Mouse (Mus musculus) embryo, embryonic 11 days (tissue): ENCODE data around the gene Gimap1.

ENCODE experiments used
- DNase-seq: peaks from one replicate; pipeline ENCODE4 v3.0.0-alpha.2; 2015

Gene Gimap1

DNA sequence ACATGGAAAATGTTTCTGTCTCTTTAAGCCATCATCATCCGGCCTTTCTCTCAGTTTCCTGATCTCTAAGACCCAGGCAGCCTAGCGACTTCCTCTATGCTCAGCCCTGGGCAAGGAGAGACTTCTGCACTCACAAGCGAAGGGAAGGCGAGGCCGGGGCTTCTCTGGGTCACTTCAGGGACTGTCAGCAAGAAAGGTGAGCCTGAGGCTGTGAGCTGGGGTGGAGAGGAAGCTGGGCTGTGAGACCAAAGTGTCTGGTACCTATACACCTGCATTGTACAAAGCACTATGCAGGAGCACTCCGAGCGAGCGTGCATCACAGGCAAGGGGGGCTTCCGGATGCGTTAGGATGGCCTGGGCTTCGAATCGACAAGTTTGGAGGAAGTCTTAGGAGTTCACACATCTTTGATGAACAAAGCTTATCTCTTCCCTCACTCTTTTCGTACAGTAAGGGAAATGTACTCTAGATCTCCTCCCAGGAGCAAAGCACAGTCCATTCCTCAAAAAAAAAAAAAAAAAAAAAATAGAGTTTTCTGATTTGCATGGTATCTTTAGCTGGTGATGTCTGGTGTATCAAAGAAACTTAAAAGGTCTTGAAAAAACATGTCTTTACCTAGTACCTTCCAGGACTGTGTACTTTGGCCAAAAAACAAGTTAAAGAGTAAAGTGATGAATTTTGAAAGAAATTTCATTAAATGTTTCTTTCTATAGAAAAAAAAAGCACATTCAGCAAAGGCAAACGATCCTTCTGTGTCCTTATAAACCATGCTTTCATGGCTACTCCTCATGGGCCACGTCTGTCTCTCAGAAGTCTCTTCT is at the start of gene Gimap1:
Gimap1 (plus strand) TSS at position 94 of the 819 bp plus-strand sequence.
- DNase-seq = no peak

- no peak for DNase-seq
These were observed 49.5 kb upstream of the Gimap1 start for GRCm38 (mm10) chr6:48689320-48689719.

DNA sequence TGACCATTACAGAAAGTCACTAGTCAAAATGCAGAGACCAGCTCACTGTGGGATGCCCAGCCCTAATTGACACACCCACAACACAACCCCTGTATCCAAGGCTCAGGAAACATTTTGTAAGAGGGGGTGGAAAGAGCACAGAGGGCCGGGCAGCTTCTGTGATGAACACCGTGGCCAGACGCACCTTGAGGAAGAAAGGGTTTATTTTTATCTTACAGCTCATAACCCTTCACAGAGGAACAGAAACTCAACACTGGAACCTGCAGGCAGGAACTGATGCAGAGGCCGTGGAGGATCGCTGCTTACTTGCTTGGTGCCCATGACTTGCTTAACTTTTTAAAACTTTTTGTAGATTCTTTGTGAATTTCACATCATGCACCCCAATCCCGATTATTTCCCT is 45.9 kb upstream of the Gimap1 start:
- no peak for DNase-seq

GRCm38 (mm10) chr6:48696830-48697554 is 41.9 kb upstream of the Gimap1 start:
- DNase-seq = no peak

DNA sequence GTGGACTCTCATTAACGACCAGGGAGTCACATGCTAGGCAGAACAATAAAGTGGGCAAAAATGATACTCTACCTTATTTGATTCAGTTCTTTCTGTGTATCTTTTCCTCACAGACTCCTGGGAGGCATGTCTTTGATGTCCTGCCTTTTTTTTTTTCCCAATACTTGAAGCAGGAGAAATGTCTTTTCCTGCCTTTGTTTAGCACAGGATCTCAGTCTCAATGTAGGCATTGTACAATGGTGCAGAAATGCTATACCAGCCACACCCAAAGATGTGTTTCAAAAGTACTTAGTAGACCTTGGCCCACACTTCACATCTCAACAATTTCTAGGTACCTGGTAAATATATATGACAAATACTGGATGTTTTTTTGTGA is 41.3 kb upstream of the Gimap1 start:
- DNase-seq = no peak

DNA sequence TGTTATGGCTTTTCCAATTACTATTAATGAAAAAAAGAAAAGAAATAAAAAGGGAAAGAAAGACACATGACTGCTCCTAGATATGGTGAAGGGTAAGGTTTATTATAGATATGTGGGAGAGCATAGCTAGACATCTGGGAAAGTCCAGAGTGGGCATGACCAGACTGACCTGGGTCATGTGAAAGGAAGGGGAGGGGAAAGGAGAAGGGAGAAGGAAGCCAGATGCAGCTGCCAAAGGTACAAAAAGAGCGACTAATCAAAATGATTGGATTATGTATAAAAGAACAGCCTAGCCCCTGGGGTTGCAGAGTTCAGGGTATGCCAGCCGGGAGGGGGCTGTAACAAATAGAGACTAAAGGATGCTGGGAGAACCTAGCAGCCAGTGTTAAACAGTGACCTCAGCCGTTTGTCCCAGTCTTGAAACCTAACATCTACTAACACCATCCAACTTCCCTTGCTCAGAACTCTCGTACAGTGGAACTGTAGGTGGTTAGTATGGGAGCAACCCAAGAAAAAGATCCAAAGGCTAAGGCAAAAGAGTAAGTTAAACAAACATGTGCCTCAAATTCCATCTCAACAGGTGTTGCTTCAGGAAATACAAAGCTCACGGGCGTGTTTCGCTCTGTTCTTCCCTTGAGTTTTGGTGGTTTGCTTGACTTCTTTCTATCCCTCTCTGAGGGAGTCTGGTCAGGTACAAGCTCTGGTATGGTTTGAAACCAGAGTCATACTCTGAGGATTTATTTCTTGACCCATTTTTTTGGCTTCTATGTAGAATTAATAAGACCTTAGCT is 40.6 kb upstream of the Gimap1 start:
- DNase-seq = no peak

DNA sequence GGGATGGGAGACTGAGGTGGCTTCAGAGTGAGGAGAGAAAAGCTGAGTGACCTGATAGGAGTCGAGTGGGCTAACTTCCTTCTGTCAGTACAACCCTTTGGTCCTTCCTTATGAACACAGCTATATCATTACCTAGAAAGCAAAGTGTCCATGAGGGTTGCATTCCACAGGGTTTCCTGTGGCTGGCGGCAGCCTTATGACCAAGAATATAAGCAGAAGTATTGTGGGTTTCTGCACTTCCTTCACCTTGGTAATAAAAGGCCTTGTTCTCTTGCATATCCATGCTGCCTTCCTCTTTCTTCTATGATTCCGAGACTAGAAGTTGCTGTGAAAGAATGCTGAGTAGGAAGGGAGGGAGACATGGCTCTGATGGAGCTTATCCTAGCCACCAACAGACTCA is 40.0 kb upstream of the Gimap1 start:
- no peak for DNase-seq

- DNase-seq = peak; percentile 10
These were observed 38.4 kb upstream of the Gimap1 start for GRCm38 (mm10) chr6:48700251-48701075.

DNA sequence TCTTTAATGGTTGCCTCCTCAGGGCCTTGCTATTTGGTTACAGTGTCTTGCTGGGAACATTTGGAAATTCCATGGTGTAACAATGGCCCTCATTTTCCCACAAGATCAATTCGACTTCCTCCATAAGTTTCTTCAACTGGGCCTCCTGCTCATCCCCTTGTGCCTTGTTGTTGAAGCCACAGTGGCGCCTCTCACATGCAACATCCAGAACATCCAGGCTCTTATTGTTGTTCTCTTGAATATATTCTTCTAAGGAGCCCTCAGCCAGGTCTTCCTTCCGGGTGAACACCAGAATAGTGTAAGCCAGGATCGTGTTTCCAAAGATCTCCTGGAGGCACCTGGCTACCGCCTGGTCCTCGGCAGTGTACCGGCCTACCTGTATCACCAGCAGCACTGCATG is 36.7 kb upstream of the Gimap1 start:
- DNase-seq = no peak

GRCm38 (mm10) chr6:48702601-48703000 is 36.3 kb upstream of the Gimap1 start:
- DNase-seq = no peak

DNA sequence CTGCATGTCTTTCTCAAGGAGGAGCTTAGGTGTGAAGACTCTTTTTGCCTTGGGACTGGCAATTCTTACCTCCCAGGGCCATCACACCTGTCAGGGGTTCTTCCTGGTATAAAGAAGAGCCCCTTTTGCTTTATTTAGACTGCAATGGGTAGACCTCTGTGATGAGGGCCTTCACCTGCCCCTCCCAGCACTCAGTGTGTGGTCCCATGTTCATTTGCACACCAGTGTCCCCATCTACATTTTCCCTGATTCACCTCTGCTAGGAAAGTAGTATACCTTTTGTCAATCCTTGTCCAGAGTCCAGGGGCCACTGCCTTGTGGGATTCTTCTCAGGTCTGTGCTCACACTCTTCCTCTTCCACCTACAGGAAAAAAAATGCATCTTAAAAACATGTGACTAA is 34.7 kb upstream of the Gimap1 start:
- no peak for DNase-seq

- no peak for DNase-seq
These were observed 32.7 kb upstream of the Gimap1 start for GRCm38 (mm10) chr6:48706130-48706529.

GRCm38 (mm10) chr6:48718455-48718854 is 20.4 kb upstream of the Gimap1 start, which contains the start of the genes Gm28053 and Gimap7:
Gm28053 (plus strand) TSS chr6:48718607.
Gimap7 (plus strand) TSS chr6:48718621.
- DNase-seq = no peak

DNA sequence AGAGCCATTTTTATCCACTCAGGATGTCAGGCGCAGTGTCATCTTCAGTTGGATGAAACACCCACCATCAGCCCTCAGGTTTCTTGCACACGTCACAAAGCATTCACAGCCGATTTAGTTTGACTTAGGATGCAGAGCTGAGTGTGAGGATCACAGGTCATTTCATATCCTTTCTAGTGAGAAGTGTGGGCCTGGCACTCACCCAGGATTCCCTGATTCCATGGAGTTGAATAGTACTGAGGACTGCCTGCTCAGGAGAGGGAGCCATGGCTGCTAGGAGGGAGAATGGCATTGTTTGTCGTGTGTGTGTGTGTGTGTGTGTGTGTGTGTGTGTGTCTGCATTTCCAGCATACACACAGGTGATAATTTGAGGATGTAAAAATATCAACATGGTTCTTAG is 18.5 kb upstream of the Gimap1 start:
- DNase-seq = no peak

DNA sequence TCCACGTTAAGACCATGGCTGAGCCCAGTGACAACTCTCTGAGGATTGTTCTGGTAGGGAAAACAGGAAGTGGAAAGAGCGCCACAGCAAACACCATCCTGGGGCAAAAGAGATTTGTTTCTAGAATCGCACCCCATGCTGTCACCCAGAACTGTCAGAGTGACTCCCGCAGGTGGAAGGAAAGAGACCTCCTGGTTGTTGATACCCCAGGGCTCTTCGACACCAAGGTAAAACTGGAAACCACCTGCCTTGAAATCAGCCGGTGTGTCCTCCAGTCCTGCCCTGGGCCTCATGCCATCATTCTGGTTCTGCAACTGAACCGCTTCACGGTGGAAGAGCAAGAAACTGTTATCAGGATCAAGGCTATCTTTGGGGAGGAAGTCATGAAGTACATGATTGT is 15.4 kb upstream of the Gimap1 start:
- no peak for DNase-seq

DNA sequence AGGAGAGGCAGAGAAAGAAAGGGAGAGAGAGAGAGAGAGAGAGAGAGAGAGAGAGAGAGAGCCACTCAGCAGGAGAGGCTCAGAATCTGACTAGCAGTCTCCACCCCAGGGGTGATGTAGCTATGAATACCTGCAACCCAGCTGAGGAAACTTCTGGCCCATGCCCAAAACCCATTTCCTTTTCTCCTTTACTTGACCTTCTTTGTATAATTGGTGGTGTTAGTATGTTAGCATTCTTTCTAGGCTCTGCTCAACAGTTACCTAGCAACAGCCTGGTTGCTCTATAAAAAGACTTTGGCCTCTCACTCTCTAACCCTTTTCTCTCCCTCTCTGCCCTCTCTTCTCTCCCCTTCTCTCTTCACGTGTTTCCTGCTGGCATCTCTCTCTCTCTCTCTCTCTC is 13.4 kb upstream of the Gimap1 start:
- DNase-seq = peak; percentile 8

GRCm38 (mm10) chr6:48727761-48728160 is 11.1 kb upstream of the Gimap1 start:
- no peak for DNase-seq

DNA sequence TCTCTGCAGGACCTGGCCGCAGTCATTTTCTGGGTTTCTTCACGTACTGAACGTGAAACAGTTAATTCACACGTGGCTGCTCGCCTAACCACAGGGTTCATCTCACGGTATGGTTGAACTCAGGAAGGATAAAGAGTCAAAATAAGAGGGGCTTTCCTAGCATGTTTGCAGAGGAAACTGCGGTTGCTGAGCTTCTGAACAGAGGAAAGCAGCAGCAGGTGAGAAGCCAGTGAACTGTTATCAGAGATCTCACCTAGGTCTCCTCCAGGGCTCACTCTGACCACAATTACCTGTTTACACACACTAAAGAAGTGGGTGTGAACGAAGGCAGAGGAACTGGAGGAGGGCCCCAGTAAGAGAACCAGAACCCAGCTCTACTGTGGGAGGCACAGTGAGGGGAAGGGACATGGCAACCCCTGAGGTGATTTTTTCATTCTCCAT is 6.0 kb upstream of the Gimap1 start:
- no peak for DNase-seq

- no peak for DNase-seq
These were observed 5.2 kb upstream of the Gimap1 start for GRCm38 (mm10) chr6:48733660-48734059.

- no peak for DNase-seq
These were observed 1.8 kb upstream of the Gimap1 start for GRCm38 (mm10) chr6:48737053-48737452.

DNA sequence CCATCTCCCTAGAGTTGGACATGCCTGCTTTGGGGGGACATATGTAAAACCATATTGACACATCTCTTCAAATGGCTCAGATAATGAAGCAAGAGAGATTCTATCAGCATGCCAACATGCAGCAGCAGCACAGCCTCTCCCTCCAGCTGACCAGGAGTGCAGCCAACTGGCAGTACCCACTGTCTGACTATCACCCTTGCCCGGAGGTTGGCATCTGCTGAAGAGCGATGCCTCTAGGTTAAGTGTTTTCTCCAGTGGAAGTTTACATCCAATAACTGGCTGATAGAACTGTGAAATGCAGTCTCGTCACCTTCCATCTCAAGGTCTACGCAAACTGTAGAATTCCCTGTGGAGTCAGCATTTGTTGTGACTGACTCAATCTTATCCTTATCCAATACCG is 1.2 kb upstream of the Gimap1 start:
- DNase-seq = no peak

DNA sequence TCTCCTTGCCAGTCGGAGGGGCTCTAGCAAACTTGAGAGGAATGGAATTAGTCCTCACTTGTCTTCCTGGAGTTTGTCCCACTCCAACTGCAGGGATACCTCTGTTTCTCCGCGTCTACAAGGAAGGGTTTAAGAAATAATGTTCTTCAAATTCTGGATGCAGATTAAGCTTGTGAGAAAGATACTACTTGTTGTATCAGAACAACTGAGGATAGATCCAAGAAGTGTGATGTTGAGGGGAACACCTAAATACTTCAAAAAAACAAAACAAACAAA is 864 bp downstream of the Gimap1 start:
- DNase-seq = no peak
